Mouse (Mus musculus): ENCODE results near the gene Ston2.

- TF ChIP-seq CTCF (IDR thresholded peaks at IDR 0.05; ENCODE audit: low read depth, low read length) (no peak), POLR2A (IDR thresholded peaks at IDR 0.05; ENCODE audit: extremely low read depth, insufficient read depth, low read length) (no peak)
Measured at GRCm38 (mm10) chr12:91641631-91642141, 146.5 kb downstream of the Ston2 start.

All from liver, adult 2 months (tissue).